Mouse (Mus musculus) spleen, adult 10 weeks (tissue): ENCODE results near the gene Mmab. TPM values are rescaled to one million over a fixed set of nuclear protein-coding genes. Genes with fewer than 3 reads are reported as not detected.

Experiments used
- polyA plus RNA-seq: library from polyadenylated mRNA; stranded (reverse); fragments of 350-450 nt; fragmentation: Illumina TruSeq; extraction: RNeasy Lipid Tissue Mini Kit (QIAGEN cat#74804); gene quantifications from one replicate; pipeline ENCODE4 v1.2.3, GENCODE M21; 2015; ENCODE audit warnings: low replicate concordance; ENCODE audit not compliant: insufficient read depth

Mmab gene
- polyA plus RNA-seq = 9.7 TPM

DNA sequence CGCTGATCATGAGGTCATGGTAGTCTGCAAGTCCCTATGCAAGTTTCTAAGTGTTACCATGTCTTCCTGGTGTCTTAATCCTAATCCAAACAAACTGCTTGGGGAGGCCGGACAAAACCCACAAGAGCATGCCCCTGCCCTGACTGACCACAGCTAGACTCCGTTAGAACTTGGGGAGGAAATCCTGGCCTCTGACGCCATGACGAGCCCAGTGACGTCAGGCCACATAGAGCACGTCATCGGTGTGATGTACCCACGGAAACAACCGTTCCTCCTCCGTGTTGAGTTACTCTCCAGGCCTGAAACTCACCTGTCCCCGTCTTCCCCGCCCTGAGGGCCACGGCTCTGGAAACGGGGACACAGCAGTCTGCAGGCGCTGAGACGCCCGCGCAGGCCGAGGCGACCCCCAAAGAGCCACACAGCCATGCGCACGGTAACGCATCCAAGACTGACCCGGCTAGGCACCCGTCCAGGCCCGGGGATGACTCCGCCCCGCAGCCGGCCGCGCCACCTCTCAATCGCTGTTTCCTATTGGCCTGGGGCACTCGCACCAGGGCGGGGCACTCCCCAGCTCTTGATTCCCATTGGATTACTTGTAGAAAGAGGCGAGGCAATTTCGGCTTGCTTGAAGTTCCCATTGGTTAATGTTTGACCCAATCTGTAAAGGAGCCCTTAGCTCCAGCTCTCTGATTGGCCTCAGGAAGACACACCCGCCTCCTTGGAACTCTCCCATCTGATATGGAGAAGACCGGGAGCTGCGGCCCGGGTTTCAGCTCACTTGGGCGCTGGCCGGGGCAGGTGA is at the start of gene Mmab, which contains the start of gene Mvk:
Mmab (minus strand) TSS at position 495 of the 802 bp plus-strand sequence.
Mvk (plus strand) TSS at position 704 of the 802 bp plus-strand sequence.

Other genes with a start within 250 kb of the Mmab start
- not detected for gene Foxn4, start 170.3 kb downstream of the Mmab start, polyA plus RNA-seq
- gene Myo1h, start 154.9 kb downstream of the Mmab start, polyA plus RNA-seq = 3.8 TPM
- gene Kctd10, start 63.6 kb downstream of the Mmab start, polyA plus RNA-seq = 52.9 TPM
- gene Ube3b, start 63.5 kb downstream of the Mmab start, polyA plus RNA-seq = 17.6 TPM
- gene Mvk, start 209 bp upstream of the Mmab start, polyA plus RNA-seq = 1.9 TPM
- 0.29 TPM for gene Fam222a, start 124.0 kb upstream of the Mmab start, polyA plus RNA-seq
- gene Trpv4, start 214.4 kb upstream of the Mmab start, polyA plus RNA-seq = 0.87 TPM
- gene Gltp, start 246.9 kb upstream of the Mmab start, polyA plus RNA-seq = 95.6 TPM